Mouse (Mus musculus) olfactory bulb, adult 2 months (tissue): ENCODE measurements around the gene Abt1. TPM values are rescaled to one million over a fixed set of nuclear protein-coding genes. Genes with fewer than 3 reads are reported as not detected.

ENCODE experiments used
- H3K27ac ChIP-seq: fragments of 200-500 bp; 2 replicates; pipeline ENCODE4 v1.5.1; 2012; ENCODE audit warnings: low read depth, low read length; ENCODE audit not compliant: insufficient read depth
- H3K4me1 ChIP-seq: fragments of 200-500 bp; 2 replicates; pipeline ENCODE4 v1.6.1; 2012; ENCODE audit warnings: low read length; ENCODE audit not compliant: control insufficient read depth, insufficient read depth
- H3K4me3 ChIP-seq: fragments of 200-500 bp; 2 replicates; pipeline ENCODE4 v1.5.1; 2012; ENCODE audit warnings: mild to moderate bottlenecking, low read depth, low read length, moderate library complexity; ENCODE audit not compliant: insufficient read depth
- CTCF ChIP-seq: fragments of 200-500 bp; IDR thresholded peaks from 2 replicates; pipeline ENCODE4 v1.5.1; 2012; ENCODE audit warnings: low read depth, mild to moderate bottlenecking, low read length, moderate library complexity; ENCODE audit not compliant: insufficient read depth
- POLR2A ChIP-seq: fragments of 200-500 bp; IDR thresholded peaks from 2 replicates; pipeline ENCODE4 v1.6.1; 2012; ENCODE audit warnings: mild to moderate bottlenecking, low read depth, low read length, moderate library complexity; ENCODE audit not compliant: insufficient read depth
- WGBS: fragments of 180-500 bp; shearing (Covaris S2); methylation state at CpG from one replicate; pipeline ENCODE4 v1.1.7; 2018; 5-methylcytosine and 5-hydroxymethylcytosine counted together
- polyA plus RNA-seq: library from polyadenylated mRNA; stranded (reverse); fragments of >200 nt; gene quantifications from 2 replicates; pipeline ENCODE4 v1.2.4, GENCODE M21; 2012; ENCODE audit warnings: low replicate concordance; ENCODE audit not compliant: missing spikeins, insufficient read depth, insufficient read length

Gene Abt1
- not detected in 2 replicates for polyA plus RNA-seq

DNA sequence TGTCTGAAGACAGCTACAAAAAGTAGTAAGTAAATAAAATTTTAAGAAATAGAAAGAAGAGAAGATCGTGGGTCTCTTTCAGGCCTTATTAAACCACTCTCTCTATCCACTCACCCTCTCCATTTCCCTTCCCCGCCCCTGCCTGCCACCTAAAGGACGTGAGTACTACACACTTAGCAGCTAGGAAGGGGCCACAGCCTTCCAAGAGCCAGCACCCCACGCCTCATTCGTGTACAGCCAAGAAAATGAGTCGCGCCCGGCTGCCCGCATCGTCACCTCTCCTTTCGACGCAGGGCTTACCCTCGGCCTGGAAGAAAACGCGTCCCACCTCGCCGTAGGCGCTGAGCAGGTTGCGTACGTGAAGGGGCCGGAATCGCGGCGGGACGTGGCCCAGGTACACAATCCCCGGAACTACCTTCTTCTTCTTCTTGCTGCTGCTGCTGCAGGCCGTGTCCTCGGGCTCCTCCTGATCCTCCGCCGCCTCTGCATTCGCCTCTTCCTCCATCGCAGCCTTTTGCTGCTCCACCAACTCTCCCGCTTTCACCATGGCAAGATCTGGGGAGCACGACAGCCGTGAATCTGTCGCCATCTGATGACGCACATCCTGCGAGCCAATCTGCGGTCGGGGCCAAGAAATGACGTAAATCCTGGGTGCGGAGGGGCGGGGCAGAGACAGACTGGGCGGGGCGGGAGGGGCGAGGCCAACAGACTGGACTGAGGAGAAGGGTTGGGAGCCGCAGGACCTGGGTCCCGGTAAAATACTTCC, at the start of gene Abt1:
Gene Abt1 (minus strand): TSS at position 581 of the 766 bp plus-strand sequence.
- H3K4me3 ChIP-seq, result peak within 1 kb of the TSS; percentile 85
- peaks cover 11% of the 10 kb centered on the region for H3K4me1 ChIP-seq
- H3K27ac ChIP-seq, result 0 out of 2 replicates have a peak within 1 kb of the TSS, but pooled peaks have one; percentile 53
- TF ChIP-seq CTCF (no peak), POLR2A (peak; percentile 60)
- WGBS, result under 1% methylated on average over 48 of the region's 48 CpGs

DNA sequence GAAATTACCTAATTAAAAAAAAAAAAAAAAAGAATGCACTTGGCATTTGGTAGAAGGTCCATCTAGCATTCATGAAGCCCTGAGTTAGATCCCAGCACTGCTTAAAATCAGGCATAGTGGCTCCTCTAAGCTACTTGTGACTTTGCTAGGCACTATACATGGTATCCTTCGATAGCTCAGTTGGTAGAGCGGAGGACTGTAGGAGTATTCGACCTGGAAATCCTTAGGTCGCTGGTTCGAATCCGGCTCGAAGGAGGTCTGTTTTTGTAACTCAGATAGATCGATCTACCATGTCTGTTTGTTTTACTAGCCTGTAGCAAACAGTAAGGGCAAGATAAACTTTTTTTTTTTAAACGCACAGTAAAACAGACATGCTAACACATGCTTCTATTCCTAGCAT, 43.2 kb upstream of the Abt1 start:
- peaks cover 7% of the 10 kb centered on the region for H3K4me1 ChIP-seq
- TF ChIP-seq CTCF, result no peak
- H3K27ac ChIP-seq, result no peak overlapping the region
- 21% methylated on average over 9 of the region's 9 CpGs for WGBS
- H3K4me3 ChIP-seq, result no peak overlapping the region

DNA sequence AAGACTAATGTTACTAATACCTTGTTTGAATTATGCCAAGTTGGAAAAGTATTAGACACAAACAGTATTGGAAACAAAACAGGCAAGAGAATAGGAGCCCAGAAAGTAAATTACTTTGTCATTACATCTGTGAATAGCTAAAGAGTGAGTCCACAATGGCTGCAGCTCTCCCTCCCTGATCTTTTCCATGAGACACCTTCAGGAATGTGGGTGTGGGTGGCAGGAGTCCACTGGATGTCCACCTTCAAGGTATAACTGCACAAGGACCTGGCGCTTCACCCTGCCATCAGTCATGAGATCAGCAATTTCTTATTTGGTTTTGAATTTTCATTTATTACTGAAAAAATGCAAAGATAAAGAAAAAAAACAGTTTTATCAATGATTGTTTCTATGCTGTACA, 42.6 kb upstream of the Abt1 start:
- no peak for TF ChIP-seq CTCF
- TF ChIP-seq POLR2A, result no peak
- H3K4me1 ChIP-seq, result peaks cover 7% of the 10 kb centered on the region
- 94% methylated on average over 1 of the region's 1 CpGs for WGBS

DNA sequence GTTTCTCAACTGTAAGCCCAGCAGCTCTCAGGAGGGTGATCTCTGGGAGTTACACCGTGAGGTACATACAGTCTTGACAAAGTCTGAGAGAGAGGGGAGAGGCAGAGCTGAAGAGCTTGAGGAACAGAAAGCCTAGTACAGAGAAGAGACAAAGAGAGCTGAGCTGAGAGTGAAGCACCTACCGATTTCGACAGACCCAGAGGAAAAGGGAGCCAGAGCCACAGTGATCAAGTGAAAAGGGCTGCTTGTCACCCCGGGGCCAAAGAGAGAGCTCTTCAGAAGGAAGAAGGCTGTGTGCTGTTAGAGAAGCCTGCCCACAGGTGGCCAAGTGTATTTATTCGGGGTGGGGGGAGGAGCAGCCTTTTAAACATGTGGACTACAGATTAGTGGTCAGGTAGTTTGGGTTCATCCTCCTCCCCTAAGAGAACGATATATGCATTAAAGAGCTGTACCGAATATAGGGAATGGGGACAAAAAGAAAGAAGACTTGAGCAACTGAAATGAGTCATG, 42.0 kb upstream of the Abt1 start, which contains the start of gene Btn1a1:
Gene Btn1a1 (minus strand): TSS at position 302 of the 510 bp plus-strand sequence.
- H3K4me3 ChIP-seq, result peak within 1 kb of the TSS; percentile 79
- WGBS, result 13% methylated on average over 7 of the region's 7 CpGs
- H3K4me1 ChIP-seq, result peaks cover 7% of the 10 kb centered on the region
- H3K27ac ChIP-seq, result no peak within 1 kb of the TSS
- TF ChIP-seq CTCF (no peak), POLR2A (no peak)

More for the DNA sequence above, 42.6 kb upstream of the Abt1 start:
- Histone ChIP-seq H3K27ac (no peak overlapping the region), H3K4me3 (no peak overlapping the region)

DNA sequence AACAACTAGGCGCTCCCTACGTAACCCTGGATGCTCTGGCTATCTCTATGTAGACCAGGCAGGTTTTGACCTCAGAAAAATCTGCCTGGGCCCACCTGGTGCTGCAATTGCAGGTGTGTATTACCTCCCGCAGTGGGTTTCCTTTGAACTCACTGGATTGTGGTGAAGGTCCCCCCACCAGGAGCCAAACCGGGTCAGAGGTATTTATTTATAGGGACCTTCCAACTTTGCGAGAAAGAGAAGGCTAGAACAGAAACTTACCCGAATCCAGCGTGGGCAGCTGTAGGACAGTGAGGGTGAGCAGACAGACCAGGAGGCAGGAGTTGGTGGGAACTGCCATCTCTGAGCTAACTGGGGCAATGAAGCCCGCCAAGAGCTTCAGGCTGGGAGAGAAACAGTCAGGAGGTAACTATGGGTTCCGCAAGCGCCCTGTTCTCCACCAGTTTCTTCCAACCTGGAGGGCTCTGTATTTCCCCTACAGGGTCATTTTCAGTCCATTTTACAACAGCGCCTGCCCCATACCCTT, 41.2 kb upstream of the Abt1 start:
- 22% methylated on average over 11 of the region's 11 CpGs for WGBS
- H3K4me1 ChIP-seq, result peaks cover 7% of the 10 kb centered on the region
- H3K27ac ChIP-seq, result no peak overlapping the region
- TF ChIP-seq POLR2A (no peak), CTCF (no peak)
- peak overlapping the region; percentile 79 for H3K4me3 ChIP-seq

DNA sequence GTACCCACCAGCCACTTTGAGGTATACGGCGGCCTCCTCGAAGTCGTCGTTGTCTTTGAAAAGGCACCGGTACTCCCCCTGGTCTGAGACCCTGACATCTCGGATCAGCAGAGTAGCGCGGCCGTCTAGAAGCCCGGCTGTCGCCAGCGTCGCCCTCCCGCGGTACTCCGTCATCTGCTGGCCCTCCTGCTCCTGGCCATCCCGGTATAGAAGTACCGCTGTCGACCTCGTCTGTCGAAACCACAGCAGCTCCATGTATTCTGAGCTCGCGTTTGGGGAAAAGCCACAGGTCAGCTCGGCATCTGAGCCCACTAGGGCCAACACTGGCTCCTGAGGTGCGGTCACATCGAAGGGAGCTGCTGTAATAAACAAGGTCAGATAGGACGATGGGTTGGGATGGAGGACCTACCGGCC, 40.6 kb upstream of the Abt1 start:
- 2% methylated on average over 29 of the region's 29 CpGs for WGBS
- Histone ChIP-seq H3K27ac (no peak overlapping the region), H3K4me1 (peaks cover 7% of the 10 kb centered on the region), H3K4me3 (peak overlapping the region; percentile 79)
- no peak for TF ChIP-seq CTCF
- TF ChIP-seq POLR2A, result no peak

DNA sequence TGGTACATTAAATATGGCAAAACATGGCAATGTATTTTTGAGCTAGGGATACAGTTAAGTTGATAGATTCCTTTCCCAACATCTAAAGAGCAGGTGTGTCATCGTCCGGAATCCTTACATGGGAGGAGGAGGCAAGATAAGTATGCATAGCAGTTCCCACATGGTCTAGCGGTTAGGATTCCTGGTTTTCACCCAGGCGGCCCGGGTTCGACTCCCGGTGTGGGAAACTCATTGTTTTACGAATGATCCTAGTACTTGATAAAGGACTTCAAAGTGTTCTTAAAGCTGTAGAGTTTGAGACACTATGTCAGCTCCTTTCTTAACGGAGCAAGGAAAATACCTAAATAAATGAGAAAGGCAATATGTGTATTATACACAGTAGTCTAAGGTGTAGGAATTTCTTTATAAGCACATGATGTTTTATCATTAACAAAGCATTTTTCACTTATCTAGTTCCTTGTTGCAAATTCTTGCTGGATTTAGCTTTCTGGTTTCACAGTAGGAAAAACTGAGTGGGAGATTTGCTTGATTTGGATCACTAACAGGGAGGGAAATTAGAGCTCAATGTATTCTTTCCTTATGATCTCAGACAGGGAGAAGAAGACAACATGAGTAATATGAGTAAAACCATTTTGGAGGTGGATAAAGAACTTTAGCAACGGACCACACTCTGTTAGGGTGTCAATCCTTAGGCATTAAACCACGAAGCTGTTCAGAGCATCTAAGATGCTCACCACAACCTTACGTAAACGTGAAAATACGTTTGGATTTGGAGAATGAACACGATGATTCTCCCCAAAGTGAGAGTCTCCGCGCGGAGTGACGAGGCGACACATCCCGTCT, 39.9 kb upstream of the Abt1 start:
- Histone ChIP-seq H3K4me3 (peak overlapping the region; percentile 79), H3K4me1 (peaks cover 7% of the 10 kb centered on the region), H3K27ac (no peak overlapping the region)
- WGBS, result 3% methylated on average over 21 of the region's 21 CpGs
- no peak for TF ChIP-seq POLR2A

DNA sequence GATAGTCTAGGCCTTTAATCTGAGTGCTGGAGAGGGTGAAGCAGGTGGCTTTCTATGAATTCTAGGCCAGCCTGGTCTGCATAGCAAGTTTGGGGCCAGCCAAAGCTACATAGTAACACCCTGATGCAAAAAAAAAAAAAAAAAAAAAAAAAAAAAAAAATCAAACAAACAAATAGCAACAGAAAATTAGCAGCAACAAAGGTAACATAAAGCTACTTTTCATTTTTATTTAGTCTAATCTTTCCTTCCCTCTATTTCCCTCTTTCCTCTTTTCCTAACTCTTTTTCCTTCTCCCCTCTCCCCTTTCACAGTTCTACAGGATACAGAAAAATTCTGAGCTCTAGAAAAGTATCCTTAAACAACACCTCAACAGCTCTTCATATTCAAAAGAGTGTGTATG, 39.0 kb upstream of the Abt1 start:
- no peak for TF ChIP-seq CTCF
- TF ChIP-seq POLR2A, result no peak
- H3K27ac ChIP-seq, result no peak overlapping the region
- peaks cover 7% of the 10 kb centered on the region for H3K4me1 ChIP-seq
- no peak overlapping the region for H3K4me3 ChIP-seq

DNA sequence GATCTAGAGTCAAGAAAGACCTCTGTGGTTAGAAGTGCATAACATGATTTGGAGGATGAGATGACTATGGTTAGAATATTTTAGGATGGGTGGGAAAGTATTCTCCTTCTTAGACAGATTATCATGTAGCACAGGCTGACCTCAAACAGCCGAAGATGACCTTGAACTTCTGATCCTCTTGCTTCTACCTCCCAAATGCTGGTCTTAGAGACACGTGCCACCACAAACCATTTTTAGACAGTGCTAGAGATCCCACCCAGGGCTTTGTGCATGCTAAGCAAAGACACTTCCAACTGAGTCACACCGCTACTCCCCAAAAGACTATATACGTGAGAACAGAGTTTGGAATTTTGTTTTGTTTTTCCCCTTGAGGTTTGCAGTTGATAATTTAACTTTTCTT, 38.4 kb upstream of the Abt1 start:
- no peak for TF ChIP-seq CTCF
- TF ChIP-seq POLR2A, result no peak
- H3K27ac ChIP-seq, result no peak overlapping the region
- peaks cover 7% of the 10 kb centered on the region for H3K4me1 ChIP-seq
- WGBS, result 92% methylated on average over 4 of the region's 4 CpGs
- no peak overlapping the region for H3K4me3 ChIP-seq
